Mouse (Mus musculus) mouse trophoblast stem cell (cell line): ENCODE measurements around the gene Sox11.

ENCODE experiments used
- in situ Hi-C, 2 experiments: fragments of 300-500 bp; cut with MseI, MboI; formaldehyde crosslinking; loops; 2 replicates in 1 of 2; 3 replicates in 1 of 2; pipeline ENCODE4 v1.15.1; 2025

Gene Sox11

DNA sequence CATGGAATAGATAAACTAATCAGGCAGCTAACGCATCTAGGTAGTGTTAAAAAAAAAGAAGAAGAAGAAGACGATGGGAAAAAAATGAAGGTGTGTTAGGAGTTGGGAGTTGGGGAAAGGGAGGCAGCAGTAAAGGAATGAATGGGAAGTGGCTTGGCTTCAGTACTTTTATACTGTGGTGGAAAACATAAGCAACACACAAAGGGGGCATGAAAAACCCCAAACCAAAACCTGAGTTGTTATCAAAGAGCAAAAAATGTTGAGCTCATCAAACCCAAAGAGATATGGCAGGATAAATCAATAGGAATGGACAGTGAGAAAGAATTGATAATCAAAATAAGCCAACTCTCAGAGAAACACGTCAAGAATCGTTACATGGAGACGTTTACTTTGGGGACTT is 5.6 kb downstream of the Sox11 start:
- in situ Hi-C loops: no loop called here

DNA sequence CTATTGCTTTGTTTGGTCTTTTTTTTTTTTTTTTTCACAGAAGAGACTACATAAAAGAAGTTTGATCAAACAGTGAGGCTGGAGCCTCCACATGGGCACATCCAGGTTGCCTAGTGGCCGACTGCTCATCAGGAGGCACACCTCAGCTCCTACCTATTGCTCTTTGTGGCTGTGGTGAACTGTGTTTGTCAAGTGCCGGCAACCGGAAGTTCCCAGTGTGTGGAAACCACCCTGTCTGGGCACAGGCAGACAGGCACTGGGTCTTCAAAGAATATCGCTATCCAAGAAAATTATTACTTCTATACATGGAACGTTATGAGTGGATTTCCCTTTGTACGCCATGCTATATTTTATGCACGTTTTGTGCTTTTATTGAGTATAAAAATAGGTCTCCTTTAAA is 6.0 kb downstream of the Sox11 start:
- in situ Hi-C loops: no loop called here

DNA sequence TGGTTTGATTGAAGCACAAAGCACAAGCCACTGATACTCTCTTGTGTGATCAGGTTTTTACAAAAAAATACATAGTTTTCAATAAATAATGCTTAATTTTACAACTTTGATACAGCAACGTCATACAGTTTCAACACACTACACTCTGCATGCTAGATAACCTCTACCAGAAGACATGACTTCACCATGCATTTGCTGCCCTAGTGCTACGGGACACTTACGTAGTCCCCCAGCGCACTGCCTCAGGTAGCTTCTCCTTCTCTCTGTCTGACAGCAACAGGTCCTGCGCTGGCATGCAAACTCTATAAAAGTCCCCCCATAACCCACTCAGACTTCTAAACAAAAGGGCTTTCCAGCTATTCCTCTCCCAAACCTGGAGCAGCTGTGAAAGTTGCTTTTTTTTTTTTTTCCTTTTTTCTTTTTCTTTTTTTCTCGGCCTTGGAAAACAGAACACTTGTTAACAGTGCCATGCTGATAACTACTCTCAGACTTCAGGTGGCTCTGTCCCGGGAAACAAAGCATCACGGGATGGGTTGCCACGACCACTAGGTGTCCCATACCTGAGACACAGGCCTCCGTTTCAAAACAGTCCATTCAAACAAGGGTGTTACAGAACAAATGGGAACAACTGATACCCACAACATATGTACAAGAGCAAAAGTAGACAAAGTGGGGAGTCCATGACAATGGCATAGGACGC is 6.9 kb downstream of the Sox11 start:
- in situ Hi-C loops: no loop called here

DNA sequence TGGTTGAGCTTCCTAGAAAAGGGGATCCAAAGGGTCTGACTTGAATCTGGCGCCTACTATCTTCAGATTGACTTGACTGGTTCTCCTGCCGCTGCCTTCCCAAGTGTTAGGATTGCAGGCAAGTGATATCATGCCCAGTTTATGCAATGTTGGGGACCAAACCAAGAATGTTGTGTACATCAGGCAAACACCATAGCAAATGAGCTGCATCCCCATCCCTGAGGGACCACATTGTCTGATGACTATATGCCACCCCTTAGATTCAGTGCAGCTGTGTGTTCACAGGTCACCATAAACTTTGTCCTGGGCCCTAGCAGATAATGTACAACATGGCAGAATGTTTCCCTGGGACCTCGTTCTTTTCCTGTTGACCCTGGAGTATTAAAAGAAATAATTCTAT is 8.8 kb downstream of the Sox11 start:
- in situ Hi-C loops: no loop called here

DNA sequence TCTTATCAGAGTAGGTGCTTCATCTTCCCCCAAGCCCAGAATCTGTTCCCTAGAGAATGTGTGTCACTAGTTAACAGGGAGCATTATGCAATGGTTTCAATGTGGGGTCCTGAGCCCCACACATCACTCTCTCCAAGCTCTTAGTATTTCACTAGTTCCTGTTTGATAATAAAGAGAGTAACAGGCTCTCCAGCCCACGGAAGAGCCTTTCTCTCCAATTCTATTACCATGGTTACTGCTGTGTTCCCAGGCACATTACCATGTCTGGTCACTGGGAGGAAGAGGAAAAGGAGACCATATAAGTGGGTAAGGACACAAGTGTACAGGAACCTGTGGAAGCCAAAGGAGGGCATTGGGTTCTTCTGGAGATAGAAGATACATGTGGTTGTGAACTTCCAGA is 19.0 kb downstream of the Sox11 start:
- in situ Hi-C loops: no loop called here

DNA sequence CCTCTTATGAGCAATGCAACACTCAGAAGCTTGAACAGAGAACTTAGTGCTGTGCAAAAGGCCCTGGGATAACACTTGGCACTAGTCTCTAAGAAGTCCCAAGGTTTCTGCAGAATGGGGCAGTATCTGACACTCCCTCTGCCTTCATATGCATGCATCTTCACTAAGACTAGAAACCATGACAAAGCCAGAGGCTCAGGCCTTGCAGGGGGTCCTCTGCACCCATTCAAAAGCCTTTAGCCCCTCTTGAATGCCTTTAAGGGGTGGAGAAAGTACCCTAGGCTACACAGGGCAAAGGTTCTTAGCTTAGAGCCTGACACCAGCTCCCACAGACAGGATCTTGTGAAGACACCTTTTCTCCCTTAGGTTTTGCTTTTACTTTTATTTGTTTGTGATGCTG is 21.7 kb downstream of the Sox11 start:
- in situ Hi-C loops: no loop called here

DNA sequence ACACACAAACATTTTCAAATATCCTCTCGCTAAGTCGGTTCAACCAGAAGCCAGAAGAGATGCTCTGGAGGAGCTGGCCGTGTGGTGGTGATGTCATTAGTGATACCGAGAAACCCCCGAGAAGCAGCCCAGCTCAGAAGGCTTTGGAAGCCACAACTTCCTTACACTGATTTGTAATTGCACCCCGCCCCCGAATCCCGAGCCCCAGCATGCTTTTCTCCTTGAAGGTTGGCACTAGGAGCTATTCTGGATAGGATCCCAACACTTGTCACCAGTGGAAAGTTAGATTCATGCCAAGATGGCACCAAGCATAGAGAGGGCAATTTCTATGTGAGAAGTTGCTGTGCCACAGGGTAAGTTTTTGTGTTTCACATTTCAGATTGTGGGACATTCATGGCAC is 29.4 kb downstream of the Sox11 start:
- in situ Hi-C loops: no loop called here

DNA sequence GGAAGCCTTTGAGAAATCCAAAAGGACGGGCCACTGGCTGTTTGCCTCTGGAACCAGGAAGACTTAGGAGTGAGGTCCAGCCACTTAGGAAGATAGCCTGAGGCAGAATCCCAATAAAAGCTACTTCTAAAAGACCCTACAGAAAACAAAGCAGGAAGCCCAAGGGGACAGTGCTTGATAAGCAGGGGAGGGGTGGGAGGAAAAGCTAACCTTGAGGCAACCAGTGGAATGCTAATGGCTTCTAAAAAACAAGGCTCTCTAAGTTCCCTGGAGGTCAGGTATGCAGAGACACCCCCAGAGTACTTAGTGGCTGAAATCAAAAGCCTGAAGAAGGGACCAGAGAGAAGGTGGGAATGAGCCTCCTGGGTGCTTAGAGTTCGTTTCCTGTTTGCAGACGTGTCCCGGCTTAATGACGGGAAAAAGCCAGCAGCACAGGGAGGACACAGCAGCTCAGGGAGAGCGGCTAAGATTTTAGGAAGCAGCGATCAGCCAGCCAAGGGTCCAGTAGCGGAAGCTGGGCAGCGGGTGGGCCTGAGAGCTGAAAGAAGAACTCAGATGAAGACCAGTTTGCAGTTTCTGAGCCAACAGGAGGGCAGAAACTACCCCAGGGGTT is 30.4 kb downstream of the Sox11 start:
- in situ Hi-C loops: no loop called here

DNA sequence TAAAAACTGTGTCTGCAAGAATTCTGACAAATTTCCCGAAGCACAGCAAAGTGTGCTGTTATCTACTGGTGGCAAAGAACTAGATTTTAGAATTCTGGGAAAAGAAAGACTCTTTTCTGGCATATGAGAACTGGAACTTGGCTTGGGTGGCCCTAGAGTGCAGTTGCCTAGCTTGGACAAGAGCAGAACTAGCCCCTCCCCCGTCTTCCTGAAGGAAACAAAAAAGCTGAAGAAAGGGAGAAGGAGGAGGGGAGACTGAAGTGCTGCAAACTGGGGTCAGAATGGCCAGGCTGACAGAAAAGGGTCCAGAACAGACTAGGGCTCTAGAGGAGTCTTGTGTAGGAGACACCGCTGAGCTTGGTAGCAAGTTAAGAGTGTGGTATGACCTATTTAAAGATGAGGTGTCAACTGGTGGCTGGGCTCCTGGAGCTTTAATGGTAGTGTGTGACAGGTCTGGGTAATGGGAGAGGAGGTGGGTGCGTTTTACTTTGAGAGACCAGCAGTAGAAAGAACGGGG is 31.0 kb downstream of the Sox11 start:
- in situ Hi-C loops: no loop called here

DNA sequence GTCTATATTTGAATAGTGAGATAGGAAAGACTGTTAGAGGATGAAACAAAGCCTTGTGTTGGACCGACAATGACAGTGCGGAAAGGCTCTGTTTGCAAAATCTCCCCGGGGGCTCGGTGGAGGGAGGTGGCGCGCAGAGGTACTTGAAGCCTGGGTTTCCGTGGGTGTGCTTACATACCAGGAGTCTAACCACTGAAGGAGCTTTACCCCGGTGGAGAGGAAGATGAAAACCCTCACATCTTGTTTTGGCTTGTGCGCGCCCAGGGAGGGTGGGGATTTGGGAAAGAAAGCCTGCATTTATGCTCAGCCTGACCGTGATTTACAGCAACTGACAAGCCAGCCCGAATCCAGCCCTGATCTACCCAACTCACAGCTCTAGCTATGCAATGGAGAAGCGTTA is 31.7 kb downstream of the Sox11 start:
- in situ Hi-C loops: no loop called here

DNA sequence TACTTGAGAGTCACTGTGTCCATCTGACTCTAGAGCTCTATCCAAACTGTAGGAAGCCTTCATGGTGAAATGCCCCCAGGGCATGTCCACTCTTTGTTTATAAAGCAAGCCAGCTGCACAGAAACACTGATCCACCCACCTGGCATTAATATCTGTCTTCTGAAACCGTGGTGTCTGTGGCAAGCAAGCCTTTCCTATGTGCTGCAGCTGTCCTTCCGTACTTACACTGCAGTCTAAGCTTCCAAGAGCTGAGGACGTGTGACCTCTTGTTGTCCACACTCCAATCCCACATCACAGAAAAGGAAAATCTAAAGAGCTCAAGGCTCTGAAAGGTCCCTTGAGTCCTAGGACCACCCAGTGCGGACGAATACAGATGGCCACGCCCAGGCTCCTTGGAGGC is 32.4 kb downstream of the Sox11 start:
- in situ Hi-C loops: no loop called here

DNA sequence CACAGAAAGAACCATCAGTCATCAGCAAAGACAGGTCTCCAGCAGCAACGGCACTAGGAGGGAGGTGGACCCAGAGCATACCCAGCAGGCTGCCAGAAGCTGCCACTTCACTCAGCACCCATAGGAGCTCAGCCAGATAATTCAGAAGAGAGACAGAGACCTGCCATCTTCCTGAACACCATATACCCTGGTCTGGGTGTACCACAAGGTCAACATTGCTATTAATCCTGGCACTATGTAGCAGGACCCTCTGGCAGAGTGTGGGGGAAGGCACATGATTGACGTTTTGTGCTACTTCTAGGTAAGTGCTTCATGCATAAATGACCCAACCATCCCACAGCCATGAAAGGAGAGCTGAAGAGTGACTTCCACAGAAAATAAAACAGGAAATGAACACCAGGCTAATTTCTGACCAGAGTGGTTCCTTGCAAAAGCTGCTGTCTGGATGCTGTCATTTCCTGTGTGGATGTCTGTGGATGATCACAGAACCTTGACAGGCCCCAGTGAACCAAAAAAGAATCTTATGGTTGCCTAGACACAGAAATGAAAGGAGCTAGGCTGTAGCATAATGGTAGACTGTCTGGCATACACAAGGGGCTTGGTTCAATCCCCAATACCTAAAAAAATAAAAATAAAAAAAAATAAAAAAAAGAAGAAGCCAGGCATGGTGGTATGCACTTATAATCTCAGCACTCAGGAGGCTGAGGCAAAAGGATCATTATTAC is 37.5 kb downstream of the Sox11 start:
- in situ Hi-C loops: no loop called here

DNA sequence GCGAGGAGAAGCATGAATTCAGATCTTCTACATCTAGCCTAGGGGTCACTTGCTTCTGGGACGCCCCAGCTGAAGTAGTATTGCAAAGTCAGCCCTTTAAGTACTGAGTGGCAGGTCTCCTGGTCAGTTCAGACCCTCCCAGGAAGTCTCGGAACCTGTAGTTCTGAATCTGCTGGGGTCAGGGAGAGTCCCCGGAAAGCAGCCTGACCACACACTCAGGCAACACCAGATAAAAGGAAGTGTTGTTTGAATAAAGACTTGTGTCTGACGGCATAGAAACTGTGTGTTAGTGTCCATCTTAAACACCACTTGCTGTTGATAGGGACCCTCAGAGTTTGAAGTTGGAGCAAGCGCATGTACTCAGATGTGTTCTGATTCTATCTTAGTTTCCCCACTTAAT is 39.2 kb downstream of the Sox11 start:
- in situ Hi-C loops: no loop called here

DNA sequence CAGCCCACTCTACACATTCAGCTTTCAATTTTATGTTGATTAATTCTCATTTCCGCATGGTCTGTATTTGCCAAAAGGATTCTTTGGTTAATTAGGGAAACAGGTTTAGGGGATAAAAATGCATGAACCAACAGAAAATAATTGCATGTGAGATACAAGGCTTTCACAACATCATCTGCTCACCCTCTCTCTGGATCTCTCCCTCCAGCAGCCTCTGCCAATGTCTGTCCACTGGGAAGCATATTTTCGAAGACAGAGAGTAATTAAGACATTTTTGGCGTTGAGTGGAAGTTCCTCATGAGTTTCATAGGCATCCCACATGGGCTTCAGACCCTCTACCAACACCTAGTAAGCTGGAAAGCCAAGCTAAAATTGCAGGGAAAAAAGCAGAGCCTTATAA is 43.7 kb downstream of the Sox11 start:
- in situ Hi-C loops: no loop called here

DNA sequence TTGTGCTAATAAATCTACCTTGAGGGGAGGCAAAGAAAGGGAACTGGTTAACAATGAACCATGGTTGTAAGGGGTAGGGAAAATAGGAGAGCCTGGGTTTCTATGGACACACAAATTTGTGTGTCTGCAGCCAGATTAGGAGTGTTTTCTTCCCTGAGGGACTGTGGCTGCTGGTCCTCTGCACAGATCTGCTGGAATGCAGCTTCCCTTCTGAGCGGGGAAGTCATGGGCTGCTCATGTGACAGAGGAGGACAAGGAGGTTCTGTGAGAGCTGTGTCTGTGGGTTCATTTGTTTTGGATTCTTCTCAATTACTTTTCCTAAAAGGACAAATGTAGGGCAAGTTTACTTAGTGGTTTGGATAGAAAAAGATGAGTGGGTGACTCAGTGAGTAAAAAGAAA is 48.2 kb downstream of the Sox11 start:
- in situ Hi-C loops: no loop called here

DNA sequence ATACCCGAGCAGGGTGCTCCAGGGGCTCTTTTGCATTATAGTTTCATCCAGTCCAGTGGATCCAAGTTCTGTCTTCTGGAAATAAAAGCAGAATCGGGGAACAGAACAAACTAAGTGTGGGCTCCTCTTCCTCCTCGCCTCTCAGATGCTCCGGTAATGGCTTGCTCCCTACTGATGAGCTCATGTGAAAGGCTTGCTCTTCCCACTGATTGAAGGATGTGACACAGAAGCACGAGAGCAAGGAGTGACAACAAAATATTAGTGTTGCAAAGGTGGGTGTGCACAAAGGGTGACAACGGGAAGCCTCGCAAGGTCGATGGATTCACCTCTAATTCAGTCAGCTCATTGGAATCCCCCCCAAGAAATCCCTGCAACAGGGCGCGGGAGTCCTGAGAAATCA is 48.6 kb downstream of the Sox11 start:
- in situ Hi-C loops: no loop called here

DNA sequence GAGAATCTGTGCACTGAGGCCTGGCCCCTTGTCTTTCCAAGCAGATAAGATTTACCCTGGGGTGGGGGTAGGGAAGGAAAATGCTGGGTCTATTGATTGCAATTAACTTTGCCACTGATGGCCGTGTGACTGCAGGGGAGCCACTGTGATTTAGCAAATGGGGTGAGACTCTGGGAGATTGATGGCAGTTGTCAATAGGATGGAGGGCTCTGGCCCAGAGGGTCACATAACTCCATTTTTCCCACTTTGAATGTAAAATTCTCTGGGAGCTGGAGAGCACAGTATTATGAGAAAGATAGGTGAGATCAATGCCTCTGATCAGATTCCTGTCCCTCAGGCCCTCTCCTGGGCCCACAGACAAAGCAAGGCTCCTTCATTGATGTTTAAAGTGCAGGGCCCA is 49.2 kb downstream of the Sox11 start:
- in situ Hi-C loops: no loop called here
